Mouse (Mus musculus) forebrain, embryonic 15.5 days (tissue): ENCODE results near the gene AC161166.1. TPM values are rescaled to one million over a fixed set of nuclear protein-coding genes. Genes with fewer than 3 reads are reported as not detected.

Experiments used
- ATAC-seq: fragments of 200-750 bp; cut with Nextera tagmentation; replicated peaks from 2 replicates; pipeline ENCODE4 v1.8.0; 2017; ENCODE audit warnings: mild to moderate bottlenecking, moderate TSS enrichment, moderate library complexity
- H3K27ac ChIP-seq: fragments of 300-500 bp; sonication (generic); replicated peaks from 2 replicates; pipeline ENCODE4 v1.5.1; 2015; ENCODE audit warnings: mild to moderate bottlenecking, inconsistent platforms
- H3K27me3 ChIP-seq: fragments of 300-500 bp; sonication (generic); 2 replicates; pipeline ENCODE4 v1.6.1; 2015; ENCODE audit warnings: inconsistent platforms
- H3K36me3 ChIP-seq: fragments of 300-500 bp; sonication (generic); 2 replicates; pipeline ENCODE4 v1.6.1; 2015; ENCODE audit warnings: mild to moderate bottlenecking, inconsistent platforms
- H3K4me1 ChIP-seq: fragments of 300-500 bp; sonication (generic); 2 replicates; pipeline ENCODE4 v1.6.1; 2015; ENCODE audit warnings: inconsistent platforms
- H3K4me2 ChIP-seq: fragments of 300-500 bp; sonication (generic); replicated peaks from 2 replicates; pipeline ENCODE4 v1.6.1; 2015; ENCODE audit warnings: mild to moderate bottlenecking, inconsistent platforms
- H3K4me3 ChIP-seq: fragments of 300-500 bp; sonication (generic); 2 replicates; pipeline ENCODE4 v1.5.1; 2015; ENCODE audit warnings: mild to moderate bottlenecking, inconsistent platforms
- H3K9ac ChIP-seq: fragments of 300-500 bp; sonication (generic); replicated peaks from 2 replicates; pipeline ENCODE4 v1.6.1; 2015; ENCODE audit warnings: mild to moderate bottlenecking, inconsistent platforms
- H3K9me3 ChIP-seq: fragments of 300-500 bp; sonication (generic); 2 replicates; pipeline ENCODE4 v1.6.1; 2016; ENCODE audit warnings: inconsistent platforms
- WGBS: fragments of 180-500 bp; shearing (Covaris S2); methylation state at CpG from one replicate; pipeline ENCODE4 v1.1.7; 2015; ENCODE audit warnings: mixed read lengths; 5-methylcytosine and 5-hydroxymethylcytosine counted together
- polyA plus RNA-seq: library from polyadenylated mRNA; unstranded; fragments of >200 nt; fragmentation: Nextera tagmentation; extraction: Ambion mirVana; gene quantifications from 2 replicates; pipeline ENCODE4 v1.2.1, GENCODE M21; 2015

AC161166.1 gene
- polyA plus RNA-seq, 1 experiment from 2014 or later: 1.7 TPM

GRCm38 (mm10) chr7:24467886-24468285 lies 44.4 kb downstream of the AC161166.1 start:
- H3K4me1 ChIP-seq: no peaks in the 10 kb centered on the region
- no peaks in the 10 kb centered on the region; the same call in 1 of the 2 replicates for H3K27me3 ChIP-seq
- H3K9me3 ChIP-seq: no peaks in the 10 kb centered on the region
- WGBS: 85% methylated on average over 5 of the region's 5 CpGs
- no peak for ATAC-seq
- no peak overlapping the region for H3K4me3 ChIP-seq
- no peak overlapping the region for H3K27ac ChIP-seq
- no peak overlapping the region for H3K4me2 ChIP-seq
- no peaks in the 10 kb centered on the region for H3K36me3 ChIP-seq
- no peak overlapping the region for H3K9ac ChIP-seq

- Histone ChIP-seq H3K4me2 (no peak overlapping the region), H3K36me3 (no peaks in the 10 kb centered on the region), H3K9ac (no peak overlapping the region), H3K27me3 (no peaks in the 10 kb centered on the region; the same call in 1 of the 2 replicates), H3K9me3 (no peaks in the 10 kb centered on the region), H3K27ac (no peak overlapping the region), H3K4me3 (no peak overlapping the region), H3K4me1 (0 out of 2 replicates have a peak, but pooled peaks cover 3% of the 10 kb centered on the region)
- 93% methylated on average over 6 of the region's 6 CpGs for WGBS
- no peak for ATAC-seq
Observed at GRCm38 (mm10) chr7:24466835-24467234, 45.4 kb downstream of the AC161166.1 start.

GRCm38 (mm10) chr7:24462388-24463319 lies 49.6 kb downstream of the AC161166.1 start, which contains the start of gene Plaur:
Plaur (plus strand) TSS chr7:24462484.
- H3K9ac ChIP-seq: no peak within 1 kb of the TSS; the same call in 1 of the 2 replicates
- 0 out of 2 replicates have a peak, but pooled peaks cover 3% of the 10 kb centered on the region for H3K4me1 ChIP-seq
- H3K4me2 ChIP-seq: peak within 1 kb of the TSS; percentile 19; the same call in 1 of the 2 replicates
- no peaks in the 10 kb centered on the region; the same call in 1 of the 2 replicates for H3K27me3 ChIP-seq
- WGBS: 9% methylated on average over 26 of the region's 27 CpGs
- no peak for ATAC-seq
- no peaks in the 10 kb centered on the region for H3K9me3 ChIP-seq
- H3K4me3 ChIP-seq: no peak within 1 kb of the TSS
- no peak within 1 kb of the TSS for H3K27ac ChIP-seq
- no peaks in the 10 kb centered on the region for H3K36me3 ChIP-seq

- no peak overlapping the region for H3K9ac ChIP-seq
- no peak overlapping the region for H3K4me3 ChIP-seq
- H3K9me3 ChIP-seq: no peaks in the 10 kb centered on the region
- no peaks in the 10 kb centered on the region; the same call in 1 of the 2 replicates for H3K27me3 ChIP-seq
- WGBS: 70% methylated on average over 14 of the region's 14 CpGs
- no peak for ATAC-seq
- 0 out of 2 replicates have a peak, but pooled peaks cover 3% of the 10 kb centered on the region for H3K4me1 ChIP-seq
- no peak overlapping the region for H3K4me2 ChIP-seq
- no peaks in the 10 kb centered on the region for H3K36me3 ChIP-seq
- H3K27ac ChIP-seq: no peak overlapping the region
Observed at GRCm38 (mm10) chr7:24461376-24462051, 50.7 kb downstream of the AC161166.1 start.

Other genes starting within 250 kb of the AC161166.1 start
- gene Zfp93, start 242.0 kb downstream of the AC161166.1 start, polyA plus RNA-seq: 9.3 and 12.1 TPM in 2 replicates
- 51.2 and 59.0 TPM in 2 replicates for gene Zfp61, start 211.2 kb downstream of the AC161166.1 start, polyA plus RNA-seq
- 24.5 and 24.7 TPM in 2 replicates for gene Zfp94, start 195.8 kb downstream of the AC161166.1 start, polyA plus RNA-seq
- not detected in 2 replicates for gene Tescl, start 178.5 kb downstream of the AC161166.1 start, polyA plus RNA-seq
- gene Lypd5, start 163.3 kb downstream of the AC161166.1 start, polyA plus RNA-seq: not detected in 2 replicates
- gene Kcnn4, start 142.2 kb downstream of the AC161166.1 start, polyA plus RNA-seq: 0.56 and 0.63 TPM in 2 replicates
- 33.4 and 36.6 TPM in 2 replicates for gene Smg9, start 112.8 kb downstream of the AC161166.1 start, polyA plus RNA-seq
- not detected in 2 replicates for gene Irgc1, start 60.2 kb downstream of the AC161166.1 start, polyA plus RNA-seq
- 1.3 and 1.6 TPM in 2 replicates for gene Plaur, start 50.0 kb downstream of the AC161166.1 start, polyA plus RNA-seq
- 70.1 and 76.4 TPM in 2 replicates for gene Cadm4, start 30.4 kb downstream of the AC161166.1 start, polyA plus RNA-seq
- gene Zfp428, start 5.4 kb downstream of the AC161166.1 start, polyA plus RNA-seq: 296 and 306 TPM in 2 replicates
- gene Irgq, start 18.2 kb upstream of the AC161166.1 start, polyA plus RNA-seq: 29.3 and 29.5 TPM in 2 replicates
- 0.52 TPM in 1 of 2 replicates, not detected in the other for gene Pinlyp, start 33.7 kb upstream of the AC161166.1 start, polyA plus RNA-seq
- gene Xrcc1, start 33.8 kb upstream of the AC161166.1 start, polyA plus RNA-seq: 69.8 and 79.5 TPM in 2 replicates
- gene Ethe1, start 75.1 kb upstream of the AC161166.1 start, polyA plus RNA-seq: 17.4 and 18.9 TPM in 2 replicates
- gene Zfp575, start 75.2 kb upstream of the AC161166.1 start, polyA plus RNA-seq: 11.6 and 11.7 TPM in 2 replicates
- not detected in 2 replicates for gene Phldb3, start 98.3 kb upstream of the AC161166.1 start, polyA plus RNA-seq
- 0.18 and 0.23 TPM in 2 replicates for gene Lypd3, start 124.1 kb upstream of the AC161166.1 start, polyA plus RNA-seq
- gene Tex101, start 164.2 kb upstream of the AC161166.1 start, polyA plus RNA-seq: not detected in 2 replicates
- gene BC049730, start 196.8 kb upstream of the AC161166.1 start, polyA plus RNA-seq: not detected in 2 replicates
- gene Gm4763, start 214.5 kb upstream of the AC161166.1 start, polyA plus RNA-seq: not detected in 2 replicates
- gene Cd177, start 247.9 kb upstream of the AC161166.1 start, polyA plus RNA-seq: 0.31 TPM in 1 of 2 replicates, not detected in the other